Mouse (Mus musculus): ENCODE measurements around the gene Nox1.

- TF ChIP-seq POLR2A (IDR thresholded peaks at IDR 0.05; ENCODE audit: borderline replicate concordance, control insufficient read depth, low read depth, low read length) (no peak), CTCF (IDR thresholded peaks at IDR 0.05; ENCODE audit: control insufficient read depth, insufficient read depth, low read length) (no peak)
Measured at GRCm38 (mm10) chrX:134208491-134208890, 13.3 kb downstream of the Nox1 start.
